Mouse (Mus musculus): ENCODE measurements at regions not wholly inside any gene's neighbourhood (a gene's known extent, or its start where the extent isn't known, plus 50 kb on each side); places are given as distances from the start of the nearest gene placed in this dataset.
A peak's percentile ranks its signal among the peaks of the same experiment; 100 is the strongest.

- DNase-seq (ENCODE audit: low spot score in 2 of 2): no peak
Measured at GRCm38 (mm10) chr12:33714392-33714791, 213.8 kb upstream of the Ferd3l start.

GRCm38 (mm10) chr12:33715997-33716396, 212.2 kb upstream of the Ferd3l start:
- no peak for DNase-seq (ENCODE audit: low spot score in 2 of 2)

GRCm38 (mm10) chr12:33717053-33717452, 211.2 kb upstream of the Ferd3l start:
- DNase-seq (ENCODE audit: low spot score in 2 of 2): no peak

GRCm38 (mm10) chr12:33717601-33718260, 210.5 kb upstream of the Ferd3l start:
- DNase-seq (ENCODE audit: low spot score in 2 of 2): peak in 1 of 2 experiments; percentile 11

- no peak for DNase-seq (ENCODE audit: low spot score in 2 of 2)
Measured at GRCm38 (mm10) chr12:33719063-33719462, 209.2 kb upstream of the Ferd3l start.

DNA sequence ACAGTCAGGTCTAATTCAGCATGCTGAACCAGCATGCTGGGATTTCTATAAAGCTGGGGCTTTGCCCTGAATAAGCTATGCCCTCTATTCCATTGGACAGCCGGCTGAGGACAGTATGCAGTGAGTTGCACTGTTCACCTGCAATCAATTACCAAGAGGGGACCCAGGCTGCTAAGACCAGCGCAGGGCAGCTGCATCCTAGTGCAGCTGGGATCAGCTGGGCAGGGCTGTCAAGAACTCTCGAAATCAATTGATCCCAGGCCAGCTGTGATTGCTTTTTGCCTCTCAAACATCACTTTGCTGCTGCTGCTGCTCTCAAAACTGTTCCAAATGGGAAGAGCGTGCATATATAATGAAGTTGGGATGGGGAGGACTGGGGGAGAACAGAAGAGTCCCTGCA, 196.3 kb upstream of the Ferd3l start:
- DNase-seq (ENCODE audit: low spot score in 2 of 2): no peak

- DNase-seq (ENCODE audit: low spot score in 2 of 2): no peak
Measured at GRCm38 (mm10) chr12:33775563-33776468, 152.4 kb upstream of the Ferd3l start.

DNA sequence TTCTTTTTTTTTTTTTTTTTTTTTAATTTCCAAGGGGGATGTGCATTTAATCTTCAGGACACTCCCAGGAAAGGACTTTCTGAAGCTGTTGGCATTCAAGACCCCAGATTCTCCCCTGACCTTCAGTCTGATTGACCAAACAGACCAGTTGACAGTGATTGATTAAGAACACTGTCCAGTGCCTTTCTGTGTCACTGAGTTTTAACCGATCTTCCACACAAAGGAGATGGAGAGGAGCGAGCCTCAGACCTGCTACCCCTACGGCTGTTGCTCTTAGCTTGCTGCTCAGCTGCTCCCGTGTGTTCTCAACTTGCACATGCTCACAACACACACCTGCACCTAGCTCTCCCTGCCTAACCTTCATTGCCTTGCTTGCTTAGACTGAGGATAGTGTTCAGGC, 149.7 kb upstream of the Ferd3l start:
- no peak for DNase-seq (ENCODE audit: low spot score in 2 of 2)

- DNase-seq (ENCODE audit: low spot score in 2 of 2): no peak
Measured at GRCm38 (mm10) chr12:33779898-33780297, 148.3 kb upstream of the Ferd3l start.

DNA sequence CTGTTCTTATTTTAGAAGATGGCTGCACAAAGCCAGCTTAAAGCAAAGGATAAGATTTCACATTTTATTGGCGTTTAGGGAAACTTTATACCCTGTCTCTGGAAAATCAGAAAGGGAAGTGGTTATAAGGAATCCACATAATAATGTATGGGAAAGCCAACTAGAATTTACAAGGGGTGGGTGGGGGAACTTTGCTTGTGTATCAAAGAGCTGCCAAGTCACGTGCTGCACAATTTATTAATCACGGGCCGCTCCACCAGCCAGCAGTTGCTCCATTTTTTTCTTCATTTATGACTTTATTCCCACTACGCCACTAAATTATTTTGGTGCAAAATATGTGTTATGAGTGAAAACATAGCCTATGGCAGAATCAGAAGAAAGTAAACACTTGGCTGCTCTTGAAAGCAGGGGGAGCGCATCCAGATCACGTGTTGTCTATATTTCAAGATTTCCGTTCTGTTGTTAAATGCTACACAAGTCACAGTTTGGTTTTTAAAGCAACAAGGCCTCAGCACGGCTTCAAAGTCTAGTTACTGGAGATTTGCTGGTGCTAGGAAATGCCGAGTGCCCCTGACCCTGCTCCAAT, 123.9 kb upstream of the Ferd3l start:
- DNase-seq (ENCODE audit: low spot score in 2 of 2): no peak

DNA sequence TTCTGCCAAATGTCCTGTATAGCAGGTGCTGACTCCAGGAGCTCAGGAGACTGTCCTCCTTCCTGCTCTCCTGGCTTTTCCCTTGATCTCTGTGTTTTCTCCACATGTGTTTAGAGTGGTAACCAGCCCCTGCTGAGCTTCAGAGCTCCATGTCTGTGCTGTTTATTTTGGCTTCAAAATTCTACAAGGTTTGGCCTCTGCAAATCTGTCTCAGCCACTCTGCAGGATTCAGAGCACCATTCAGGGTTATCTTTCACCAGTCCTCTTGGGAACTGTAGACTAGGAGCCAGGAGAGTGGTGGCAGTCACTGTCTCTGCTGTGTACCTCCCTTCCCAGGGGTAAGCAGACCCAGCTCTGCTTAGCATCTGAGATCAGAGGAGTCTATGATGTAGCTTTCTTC, 102.7 kb upstream of the Ferd3l start:
- no peak for DNase-seq (ENCODE audit: low spot score in 2 of 2)

GRCm38 (mm10) chr12:33849088-33849487, 79.1 kb upstream of the Ferd3l start:
- no peak for DNase-seq (ENCODE audit: low spot score in 2 of 2)

- DNase-seq (ENCODE audit: low spot score in 2 of 2): no peak
Measured at GRCm38 (mm10) chr12:33851736-33852135, 76.5 kb upstream of the Ferd3l start.

Measured in frontal cortex, postnatal 10 days (tissue).